28 mouse cellular contexts compared by ENCODE assay signal in genomic region chr12:107118364-107118763, GRCm38 (mm10).
DNase-seq lines count a peak whose midpoint lies in the region; ATAC-seq and TF ChIP-seq lines count a peak whose summit lies in the region.
"Had no signal": no experiment of that assay in that cellular context is flagged by ENCODE, and none has a peak within 500 bp of the region (broad histone marks: within the 10 kb centered on the region; RNA-seq: fewer than 3 reads in every experiment).

No protein-coding gene starts in this region.

- DNase-seq in heart, adult 11 months, result peak; percentile 59
- DNase-seq in heart, embryonic 10.5 days (ENCODE audit: low spot score), result no peak
- peak; percentile 84 for DNase-seq in naive thymus-derived CD4-positive, alpha-beta T cell, adult 2 months (ENCODE audit: low read depth)
- DNase-seq in thymus, postnatal 10 days (ENCODE audit: low spot score in 2 of 2), result peak; percentile 71 to 76
- DNase-seq in lung, postnatal 0 days (ENCODE audit: low spot score), result no peak
- no peak for DNase-seq in limb, embryonic 10.5 days (ENCODE audit: low spot score)
- no peak for DNase-seq in frontal cortex, postnatal 10 days (ENCODE audit: low spot score in 2 of 2)
- DNase-seq: adrenal gland, postnatal 10 days; cerebellum, adult 9-11 months; gastrocnemius, postnatal 10 days; heart, adult 18-20 months; heart, postnatal 14 days; kidney, adult 8-10 months; kidney, postnatal 14 days; liver, embryonic 13.5 days; lung, embryonic 14.5 days; lung, postnatal 4 days; right cerebral cortex, adult 18-20 months; right cerebral cortex, postnatal 4 days had no signal

- H3K4me2 ChIP-seq in lung, postnatal 0 days (replicated peaks; ENCODE audit: low read depth, low read length), result no peak overlapping the region
- H3K4me2 ChIP-seq: forebrain, embryonic 15.5 days; heart, embryonic 13.5 days; liver, embryonic 13.5 days; lung, embryonic 14.5 days had no signal

- H3K9ac ChIP-seq in lung, postnatal 0 days (replicated peaks; ENCODE audit: low read depth), result no peak overlapping the region
- H3K9ac ChIP-seq: forebrain, embryonic 15.5 days; heart, embryonic 13.5 days; liver, embryonic 13.5 days; lung, embryonic 14.5 days had no signal

- H3K36me3 ChIP-seq in heart, embryonic 10.5 days, result no peaks in the 10 kb centered on the region
- no peaks in the 10 kb centered on the region for H3K36me3 ChIP-seq in lung, postnatal 0 days (ENCODE audit: insufficient read depth, low read length)
- no peaks in the 10 kb centered on the region for H3K36me3 ChIP-seq in limb, embryonic 10.5 days
- H3K36me3 ChIP-seq: embryonic facial prominence, embryonic 10.5 days; forebrain, embryonic 15.5 days; G1E; heart, embryonic 13.5 days; liver, embryonic 13.5 days had no signal

- no peak overlapping the region for H3K27ac ChIP-seq in heart, embryonic 10.5 days
- H3K27ac ChIP-seq in lung, postnatal 0 days (ENCODE audit: low read length), result no peak overlapping the region
- H3K27ac ChIP-seq in limb, embryonic 10.5 days, result no peak overlapping the region
- H3K27ac ChIP-seq: embryonic facial prominence, embryonic 10.5 days; forebrain, embryonic 15.5 days; heart, embryonic 13.5 days; liver, embryonic 13.5 days had no signal

- no peak for TF ChIP-seq CTCF in lung, postnatal 0 days (IDR thresholded peaks at IDR 0.05)

- H3K27me3 ChIP-seq in heart, embryonic 10.5 days (ENCODE audit: insufficient read depth, poor library complexity, severe bottlenecking), result no peaks in the 10 kb centered on the region
- H3K27me3 ChIP-seq in lung, postnatal 0 days (replicated peaks; ENCODE audit: insufficient read depth, low read length), result no peaks in the 10 kb centered on the region
- no peaks in the 10 kb centered on the region for H3K27me3 ChIP-seq in limb, embryonic 10.5 days (ENCODE audit: low read depth, poor library complexity, severe bottlenecking)
- H3K27me3 ChIP-seq: CH12.LX; forebrain, embryonic 15.5 days; heart, embryonic 13.5 days; liver, embryonic 13.5 days; Patski had no signal

- no peaks in the 10 kb centered on the region for H3K4me1 ChIP-seq in heart, embryonic 10.5 days
- H3K4me1 ChIP-seq in lung, postnatal 0 days (ENCODE audit: insufficient read depth, low read depth, low read length), result no peaks in the 10 kb centered on the region
- peaks cover 6% of the 10 kb centered on the region; the same call in 1 of the 2 replicates for H3K4me1 ChIP-seq in limb, embryonic 10.5 days
- H3K4me1 ChIP-seq: forebrain, embryonic 15.5 days; heart, embryonic 13.5 days; liver, embryonic 13.5 days had no signal

- peak; percentile 80 for ATAC-seq in CD4-positive, CD25-positive, alpha-beta regulatory T cell, adult 4 months
- no peak for ATAC-seq in lung, postnatal 0 days
- ATAC-seq: forebrain, embryonic 15.5 days; midbrain, embryonic 16.5 days; Patski had no signal

- TF ChIP-seq EP300 in lung, postnatal 0 days (IDR thresholded peaks at IDR 0.05), result no peak

- no peaks in the 10 kb centered on the region for H3K9me3 ChIP-seq in heart, embryonic 10.5 days
- no peaks in the 10 kb centered on the region for H3K9me3 ChIP-seq in lung, postnatal 0 days (ENCODE audit: low read length)
- no peaks in the 10 kb centered on the region for H3K9me3 ChIP-seq in limb, embryonic 10.5 days (replicated peaks)
- H3K9me3 ChIP-seq: forebrain, embryonic 15.5 days; heart, embryonic 13.5 days; liver, embryonic 13.5 days had no signal

- 76% methylated on average over 3 of the region's 3 CpGs for WGBS in heart, embryonic 10.5 days
- WGBS in lung, postnatal 0 days, result 58% methylated on average over 3 of the region's 3 CpGs
- 85% methylated on average over 3 of the region's 3 CpGs for WGBS in limb, embryonic 10.5 days

- no peak overlapping the region for H3K4me3 ChIP-seq in heart, embryonic 10.5 days
- no peak overlapping the region for H3K4me3 ChIP-seq in lung, postnatal 0 days (ENCODE audit: low read depth, low read length)
- no peak overlapping the region for H3K4me3 ChIP-seq in limb, embryonic 10.5 days
- H3K4me3 ChIP-seq: embryonic facial prominence, embryonic 10.5 days; forebrain, embryonic 15.5 days; heart, embryonic 13.5 days; liver, embryonic 13.5 days; myocyte had no signal

Comparison
In these comparisons a context has a peak if more than half of its experiments do, and no peak if none do; other contexts are left out.
1. DNase-seq: peak in heart, adult 11 months (single experiment), naive thymus-derived CD4-positive, alpha-beta T cell, adult 2 months (single experiment) and thymus, postnatal 10 days (2 of 2); none in heart, embryonic 10.5 days (single experiment), lung, postnatal 0 days (single experiment), limb, embryonic 10.5 days (single experiment) and frontal cortex, postnatal 10 days (0 of 2).